Mouse (Mus musculus) cerebellum, adult 2 months (tissue): Measurements from ENCODE around the gene Ywhah. TPM values are rescaled to one million over a fixed set of nuclear protein-coding genes. Genes with fewer than 3 reads are reported as not detected.

ENCODE experiments used
- DNase-seq, 2 experiments: peaks; one replicate each; pipeline ENCODE4 v3.0.0; 2021
- H3K27ac ChIP-seq: fragments of 200-500 bp; 2 replicates; pipeline ENCODE4 v1.5.1; 2012; ENCODE audit warnings: low read length, control low read depth, inconsistent platforms; ENCODE audit not compliant: insufficient read depth
- H3K27me3 ChIP-seq: fragments of 200-500 bp; 2 replicates; pipeline ENCODE4 v1.6.1; 2012; ENCODE audit warnings: inconsistent platforms, mild to moderate bottlenecking, low read length, moderate library complexity; ENCODE audit not compliant: control insufficient read depth, insufficient read depth
- H3K4me1 ChIP-seq: fragments of 200-500 bp; 2 replicates; pipeline ENCODE4 v1.6.1; 2011; ENCODE audit warnings: low read length; ENCODE audit not compliant: control insufficient read depth, insufficient read depth
- H3K4me3 ChIP-seq: fragments of 200-500 bp; replicated peaks from 2 replicates; pipeline ENCODE3; 2011; ENCODE audit warnings: mild to moderate bottlenecking, low read depth, low read length, control low read depth; ENCODE audit not compliant: insufficient read depth
- CTCF ChIP-seq: fragments of 200-500 bp; IDR thresholded peaks from 2 replicates; pipeline ENCODE4 v1.5.1; 2011; ENCODE audit warnings: low read depth, mild to moderate bottlenecking, control low read depth, low read length, moderate library complexity, borderline replicate concordance; ENCODE audit not compliant: insufficient read depth
- POLR2A ChIP-seq: fragments of 200-500 bp; IDR thresholded peaks from 2 replicates; pipeline ENCODE4 v1.6.1; 2011; ENCODE audit warnings: low read length, control low read depth, borderline replicate concordance; ENCODE audit not compliant: insufficient read depth
- WGBS: fragments of 180-500 bp; shearing (Covaris S2); methylation state at CpG from one replicate; pipeline ENCODE4 v1.1.7; 2018; 5-methylcytosine and 5-hydroxymethylcytosine counted together
- polyA plus RNA-seq: library from polyadenylated mRNA; depleted of rRNA; stranded (reverse); fragments of >200 nt; gene quantifications from 2 replicates; pipeline ENCODE4 v1.2.3, GENCODE M21; 2012

Gene Ywhah
- polyA plus RNA-seq, 1 experiment: 1,631 TPM

DNA sequence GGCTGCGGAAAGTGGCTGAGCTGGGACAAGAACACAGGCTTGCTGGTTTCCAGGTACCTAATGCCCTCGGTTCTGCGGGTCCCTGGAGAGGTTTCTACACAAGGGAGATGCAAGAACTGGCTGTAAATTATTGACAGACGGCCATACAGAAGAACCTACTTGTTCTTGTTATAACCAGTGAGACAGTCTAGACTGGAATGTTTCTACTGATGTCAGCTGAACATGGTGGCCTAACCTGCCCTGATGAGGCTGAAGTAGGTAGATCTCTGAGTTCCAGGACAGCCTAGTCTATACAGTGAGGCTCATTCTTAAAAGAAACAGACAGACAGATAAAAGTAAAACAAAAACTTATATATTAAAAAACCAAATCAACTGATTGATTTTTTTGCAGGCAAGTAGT, 14.5 kb upstream of the Ywhah start:
- Histone ChIP-seq H3K27me3 (no peaks in the 10 kb centered on the region), H3K27ac (no peak overlapping the region), H3K4me3 (no peak overlapping the region), H3K4me1 (0 out of 2 replicates have a peak, but pooled peaks cover 3% of the 10 kb centered on the region)
- TF ChIP-seq CTCF (no peak), POLR2A (no peak)
- DNase-seq: no peak
- 87% methylated on average over 4 of the region's 4 CpGs for WGBS

DNA sequence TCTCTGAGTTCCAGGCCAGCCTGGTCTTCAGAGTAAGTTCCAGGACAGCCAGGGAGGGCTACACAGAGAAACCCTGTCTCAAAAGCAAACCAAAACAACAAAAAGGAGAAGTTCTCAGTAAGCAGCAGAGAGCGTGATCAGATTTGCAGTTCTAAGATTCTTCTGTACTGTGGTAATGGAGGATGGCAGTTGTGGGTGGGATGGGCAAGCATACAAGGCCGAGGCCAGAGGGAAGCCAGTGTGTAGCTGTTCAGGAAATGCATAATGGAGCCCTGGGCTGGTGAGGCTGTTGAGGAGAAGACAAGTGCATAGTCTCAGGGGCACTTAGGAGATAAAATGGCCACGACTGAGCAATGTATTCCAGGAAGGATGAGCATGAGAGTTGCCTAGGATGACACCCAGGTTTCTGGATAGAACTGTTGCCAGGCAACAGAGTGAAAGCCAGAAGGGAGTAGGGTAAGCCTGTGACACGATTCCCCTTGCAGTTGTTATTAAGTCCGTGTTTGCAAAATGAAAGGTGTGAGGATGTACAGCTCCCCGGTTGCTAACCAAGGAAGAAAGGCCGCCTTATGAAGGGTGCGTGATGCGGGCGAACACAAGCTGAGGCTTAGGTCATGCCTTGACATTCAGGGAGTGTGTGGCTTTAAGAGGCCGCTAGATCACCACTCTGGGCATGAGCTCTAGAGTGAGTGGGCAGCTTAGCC, 13.0 kb upstream of the Ywhah start:
- DNase-seq: no peak
- no peak for TF ChIP-seq CTCF
- no peak for TF ChIP-seq POLR2A
- Histone ChIP-seq H3K27ac (no peak overlapping the region), H3K27me3 (no peaks in the 10 kb centered on the region), H3K4me1 (peaks cover 10% of the 10 kb centered on the region), H3K4me3 (no peak overlapping the region)
- WGBS: 68% methylated on average over 11 of the region's 11 CpGs

DNA sequence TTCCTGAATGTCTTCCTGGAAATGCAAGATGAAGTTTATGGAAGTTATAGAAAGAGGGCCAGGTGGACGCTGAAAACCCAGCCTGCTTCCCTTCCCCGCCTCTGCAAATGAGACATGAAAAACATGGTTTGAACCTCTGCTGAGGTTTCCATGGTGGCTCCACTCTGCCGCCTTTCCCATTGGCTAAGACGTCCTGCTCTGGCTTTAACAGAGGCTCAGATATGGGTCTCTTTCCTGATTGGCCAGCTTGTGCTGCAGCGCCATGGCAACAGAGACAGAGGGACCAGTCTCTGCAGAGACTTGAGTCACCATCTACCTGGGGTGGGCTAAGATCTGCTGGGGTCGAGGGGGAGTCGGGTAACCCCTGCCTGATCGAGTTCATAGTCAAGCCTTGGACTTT, 11.9 kb upstream of the Ywhah start:
- no peak for DNase-seq
- Histone ChIP-seq H3K4me1 (peaks cover 20% of the 10 kb centered on the region), H3K27ac (no peak overlapping the region), H3K27me3 (no peaks in the 10 kb centered on the region), H3K4me3 (no peak overlapping the region)
- TF ChIP-seq CTCF (no peak), POLR2A (no peak)
- WGBS: 48% methylated on average over 8 of the region's 8 CpGs

- 85% methylated on average over 4 of the region's 4 CpGs for WGBS
- DNase-seq: no peak
- Histone ChIP-seq H3K27me3 (no peaks in the 10 kb centered on the region), H3K4me3 (no peak overlapping the region), H3K4me1 (peaks cover 26% of the 10 kb centered on the region), H3K27ac (no peak overlapping the region)
- TF ChIP-seq CTCF: no peak
- TF ChIP-seq POLR2A: no peak
Observed at GRCm38 (mm10) chr5:33007371-33007770, 11.2 kb upstream of the Ywhah start.

DNA sequence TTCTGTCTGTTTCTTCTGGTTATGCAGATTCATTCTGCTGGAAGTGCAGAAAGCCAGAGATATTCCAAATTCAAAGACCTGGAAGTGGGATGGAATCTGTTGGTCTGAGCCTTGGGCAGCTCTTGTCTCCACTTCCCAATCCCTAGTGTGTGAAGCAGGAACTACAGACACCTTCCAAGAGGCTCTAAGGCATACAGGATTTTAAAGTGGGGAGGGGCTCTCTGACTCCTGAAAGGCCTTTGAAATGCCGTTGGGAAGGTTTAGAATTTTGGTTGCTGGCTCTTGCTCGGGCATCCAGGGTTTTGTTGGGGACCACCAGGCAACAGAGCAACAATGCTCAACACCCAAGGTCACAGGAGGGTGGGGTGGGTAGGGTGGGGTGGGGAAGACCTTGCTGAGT, 9.3 kb upstream of the Ywhah start:
- no peak for TF ChIP-seq CTCF
- TF ChIP-seq POLR2A: no peak
- no peak overlapping the region for H3K27ac ChIP-seq
- 91% methylated on average over 2 of the region's 2 CpGs for WGBS
- H3K4me1 ChIP-seq: peaks cover 26% of the 10 kb centered on the region
- no peak for DNase-seq
- H3K27me3 ChIP-seq: no peaks in the 10 kb centered on the region
- no peak overlapping the region for H3K4me3 ChIP-seq

DNA sequence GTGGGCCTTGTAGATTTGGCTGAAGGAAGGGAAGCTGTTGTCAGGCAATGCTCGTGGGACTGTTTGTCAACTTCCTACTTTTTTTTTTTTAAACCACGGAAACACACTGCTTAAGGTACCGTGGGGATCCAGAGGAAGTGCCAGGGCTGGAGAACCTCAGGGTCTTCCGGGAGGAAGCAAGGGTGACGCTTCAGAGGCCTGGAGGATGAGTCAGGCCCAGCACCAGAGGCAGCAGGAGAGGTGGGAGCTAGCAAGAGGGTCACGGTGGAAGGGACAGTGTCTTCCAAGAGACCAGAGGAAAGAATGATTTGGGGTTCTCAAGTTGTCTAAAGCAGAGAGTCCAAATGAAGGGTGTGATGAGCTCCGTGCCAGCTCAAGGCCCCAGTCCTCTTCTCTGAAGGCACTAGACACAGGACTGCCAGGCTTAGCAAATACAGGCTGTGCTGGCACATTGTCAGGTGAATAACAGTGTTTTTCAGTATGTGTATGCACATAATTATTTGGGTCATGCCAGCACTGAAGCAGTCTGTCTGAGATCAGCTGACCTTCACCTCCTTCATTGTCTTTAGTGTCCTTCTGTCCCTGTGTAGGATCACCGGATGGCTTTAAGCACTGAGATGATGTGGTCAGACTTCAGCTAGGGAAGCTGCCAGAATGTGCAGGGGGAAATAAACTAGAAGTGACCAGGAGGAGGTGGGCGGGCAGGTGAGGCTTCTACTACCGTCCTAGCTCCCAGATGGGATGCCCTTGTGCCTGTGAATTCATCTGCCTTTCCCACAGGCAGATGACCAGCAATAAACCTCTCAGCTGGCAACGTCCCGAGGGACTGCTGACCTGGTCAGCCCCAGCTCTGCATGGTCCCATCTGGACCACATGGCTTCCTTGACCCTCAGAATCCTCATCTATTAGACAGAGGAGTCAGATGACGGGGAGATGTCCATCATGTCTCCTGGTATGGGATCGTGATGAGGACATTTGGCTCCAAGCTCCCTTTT, 8.5 kb upstream of the Ywhah start:
- Histone ChIP-seq H3K27me3 (no peaks in the 10 kb centered on the region), H3K27ac (no peak overlapping the region), H3K4me3 (no peak overlapping the region), H3K4me1 (peaks cover 26% of the 10 kb centered on the region)
- TF ChIP-seq POLR2A: no peak
- TF ChIP-seq CTCF: no peak
- WGBS: 60% methylated on average over 14 of the region's 14 CpGs
- DNase-seq: peak; percentile 33 to 38

DNA sequence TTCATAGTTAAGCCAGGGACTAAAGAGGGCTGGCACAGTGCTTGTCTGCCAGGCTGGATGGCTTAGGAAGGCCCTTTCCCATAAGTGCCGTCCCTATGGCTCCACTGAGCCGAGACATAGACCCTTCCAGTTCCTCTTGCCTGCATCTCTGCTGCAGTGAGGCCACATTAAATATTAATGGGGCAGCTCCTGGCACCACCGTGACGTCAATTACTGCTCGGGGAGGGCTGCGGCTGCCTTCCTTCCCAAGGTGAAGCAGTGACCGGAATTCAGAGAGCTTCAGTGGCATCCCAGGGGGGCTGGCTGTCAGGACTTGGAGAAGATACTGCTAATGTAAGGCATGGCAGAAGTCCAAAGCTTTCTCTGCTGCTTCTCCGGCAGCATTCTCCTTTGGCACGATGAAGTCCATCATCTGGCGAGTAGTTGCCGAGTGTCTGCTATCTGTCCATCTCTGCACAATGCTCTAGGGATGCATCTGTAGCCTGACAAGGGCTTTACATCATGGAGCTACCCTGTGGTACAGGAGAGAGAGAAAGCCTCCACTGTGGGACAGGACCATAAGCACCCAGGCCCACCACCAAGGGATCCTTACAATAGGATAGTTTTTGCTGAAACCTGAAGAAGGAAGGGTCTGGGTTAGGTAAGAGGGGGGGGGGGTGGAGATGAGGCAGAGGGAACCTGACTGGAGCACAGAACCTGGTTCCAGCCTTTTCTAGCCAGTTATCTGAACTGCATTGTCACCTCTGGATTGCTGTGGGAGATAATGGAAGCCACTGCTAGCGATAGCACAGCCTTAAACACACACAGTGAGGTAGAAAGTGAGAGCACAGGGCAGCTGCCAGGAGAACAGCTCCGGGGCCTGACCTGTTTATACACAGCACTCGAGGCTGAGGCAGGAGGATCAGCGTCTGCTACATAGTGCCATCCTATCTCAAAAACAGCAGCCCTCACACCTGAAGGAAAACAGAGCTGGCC, 7.2 kb upstream of the Ywhah start:
- Histone ChIP-seq H3K27me3 (no peaks in the 10 kb centered on the region), H3K4me3 (peak overlapping the region; percentile 16), H3K27ac (peak overlapping the region; percentile 12; the same call in 1 of the 2 replicates), H3K4me1 (peaks cover 26% of the 10 kb centered on the region)
- no peak for TF ChIP-seq POLR2A
- 30% methylated on average over 15 of the region's 15 CpGs for WGBS
- DNase-seq: peak; percentile 77 to 78
